Mouse (Mus musculus): Measurements from ENCODE around the gene Eprs. TPM values are rescaled to one million over a fixed set of nuclear protein-coding genes. Genes with fewer than 3 reads are reported as not detected.

Gene Eprs
- polyA plus RNA-seq, 1 experiment from 2014 or later = 128 TPM

- no peak for ATAC-seq (ENCODE audit: insufficient read depth, low FRiP score)
- H3K27ac ChIP-seq (ENCODE audit: low read length) = no peak overlapping the region
- no peak overlapping the region for H3K9ac ChIP-seq (ENCODE audit: low read length)
- peaks cover 20% of the 10 kb centered on the region for H3K36me3 ChIP-seq (ENCODE audit: control insufficient read depth, insufficient read depth, low read length)
- no peak overlapping the region for H3K4me3 ChIP-seq (replicated peaks; ENCODE audit: low read length)
- no peak overlapping the region for H3K4me2 ChIP-seq (ENCODE audit: low read depth, low read length)
- no peaks in the 10 kb centered on the region for H3K9me3 ChIP-seq (replicated peaks; ENCODE audit: control insufficient read depth, low read length)
- no peaks in the 10 kb centered on the region for H3K4me1 ChIP-seq (ENCODE audit: control insufficient read depth, insufficient read depth, low read length)
- no peaks in the 10 kb centered on the region for H3K27me3 ChIP-seq (ENCODE audit: control insufficient read depth, insufficient read depth, low read length)
Measured at GRCm38 (mm10) chr1:185376390-185376789, 13.5 kb downstream of the Eprs start.

- no peak overlapping the region for H3K27ac ChIP-seq (ENCODE audit: low read length)
- no peak for ATAC-seq (ENCODE audit: insufficient read depth, low FRiP score)
- 81% methylated on average over 2 of the region's 2 CpGs for WGBS
- no peaks in the 10 kb centered on the region for H3K9me3 ChIP-seq (replicated peaks; ENCODE audit: control insufficient read depth, low read length)
- no peak overlapping the region for H3K4me2 ChIP-seq (ENCODE audit: low read depth, low read length)
- no peaks in the 10 kb centered on the region for H3K27me3 ChIP-seq (ENCODE audit: control insufficient read depth, insufficient read depth, low read length)
- no peak overlapping the region for H3K4me3 ChIP-seq (replicated peaks; ENCODE audit: low read length)
- no peak overlapping the region for H3K9ac ChIP-seq (ENCODE audit: low read length)
- no peaks in the 10 kb centered on the region for H3K4me1 ChIP-seq (ENCODE audit: control insufficient read depth, insufficient read depth, low read length)
- H3K36me3 ChIP-seq (ENCODE audit: control insufficient read depth, insufficient read depth, low read length) = peaks cover 27% of the 10 kb centered on the region
Measured at GRCm38 (mm10) chr1:185377429-185377828, 14.6 kb downstream of the Eprs start.

DNA sequence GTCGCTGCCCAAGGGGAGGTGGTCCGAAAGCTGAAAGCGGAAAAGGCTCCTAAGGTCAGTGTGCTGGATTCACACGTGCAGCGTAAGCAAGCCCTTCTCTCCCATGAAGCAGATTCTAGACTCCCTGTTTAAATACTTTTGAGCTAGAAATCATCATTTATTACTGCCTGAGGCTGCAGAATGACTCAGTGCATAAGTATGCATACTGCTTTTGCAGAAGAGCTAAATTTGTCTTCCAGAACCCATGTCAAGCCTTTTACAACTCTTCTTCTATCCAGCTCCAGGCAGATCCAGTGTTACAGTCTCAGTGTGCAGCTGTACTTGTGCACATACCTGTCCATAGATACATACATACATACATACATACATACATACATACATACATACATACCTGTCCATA is 38.8 kb downstream of the Eprs start:
- WGBS = 94% methylated on average over 5 of the region's 5 CpGs
- H3K4me2 ChIP-seq (ENCODE audit: low read depth, low read length) = no peak overlapping the region
- no peak overlapping the region for H3K27ac ChIP-seq (ENCODE audit: low read length)
- no peak for ATAC-seq (ENCODE audit: insufficient read depth, low FRiP score)
- H3K9ac ChIP-seq (ENCODE audit: low read length) = no peak overlapping the region
- H3K4me1 ChIP-seq (ENCODE audit: control insufficient read depth, insufficient read depth, low read length) = no peaks in the 10 kb centered on the region
- no peaks in the 10 kb centered on the region for H3K27me3 ChIP-seq (ENCODE audit: control insufficient read depth, insufficient read depth, low read length)
- no peaks in the 10 kb centered on the region for H3K9me3 ChIP-seq (replicated peaks; ENCODE audit: control insufficient read depth, low read length)
- no peak overlapping the region for H3K4me3 ChIP-seq (replicated peaks; ENCODE audit: low read length)
- peaks cover 20% of the 10 kb centered on the region; the same call in 1 of the 2 replicates for H3K36me3 ChIP-seq (ENCODE audit: control insufficient read depth, insufficient read depth, low read length)

- WGBS = 27% methylated on average over 2 of the region's 2 CpGs
Measured at GRCm38 (mm10) chr1:185404021-185404420, 41.2 kb downstream of the Eprs start.

DNA sequence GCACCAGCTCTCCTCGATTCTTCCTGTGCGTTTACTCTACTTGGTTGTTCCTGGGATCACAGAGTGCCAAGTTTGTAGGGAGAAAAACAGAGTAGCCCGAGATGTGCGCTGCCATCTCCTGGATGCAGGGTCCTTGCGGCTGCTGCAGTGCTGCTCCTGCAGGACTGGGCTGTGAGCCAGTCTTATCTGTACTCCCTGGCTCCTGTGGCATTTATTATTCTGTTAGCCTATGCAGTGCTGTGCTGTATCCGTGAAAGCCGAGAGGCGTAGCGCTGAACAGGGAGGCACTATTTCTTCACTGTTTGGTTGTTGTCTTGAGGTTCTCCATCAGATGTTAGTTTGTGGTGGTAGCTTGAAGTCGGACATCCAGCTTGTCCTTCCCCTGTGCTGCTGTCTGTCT is 43.1 kb downstream of the Eprs start:
- WGBS = 90% methylated on average over 10 of the region's 10 CpGs

More at GRCm38 (mm10) chr1:185404021-185404420, 41.2 kb downstream of the Eprs start:
- Histone ChIP-seq H3K9ac (ENCODE audit: low read length) (no peak overlapping the region), H3K4me3 (replicated peaks; ENCODE audit: low read length) (no peak overlapping the region), H3K27me3 (ENCODE audit: control insufficient read depth, insufficient read depth, low read length) (no peaks in the 10 kb centered on the region), H3K36me3 (ENCODE audit: control insufficient read depth, insufficient read depth, low read length) (peaks cover 32% of the 10 kb centered on the region), H3K27ac (ENCODE audit: low read length) (no peak overlapping the region), H3K9me3 (replicated peaks; ENCODE audit: control insufficient read depth, low read length) (no peaks in the 10 kb centered on the region), H3K4me2 (ENCODE audit: low read depth, low read length) (no peak overlapping the region), H3K4me1 (ENCODE audit: control insufficient read depth, insufficient read depth, low read length) (no peaks in the 10 kb centered on the region)
- ATAC-seq (ENCODE audit: insufficient read depth, low FRiP score) = no peak

GRCm38 (mm10) chr1:185409831-185410230 is 47.0 kb downstream of the Eprs start:
- Histone ChIP-seq H3K4me3 (replicated peaks; ENCODE audit: low read length) (no peak overlapping the region), H3K9me3 (replicated peaks; ENCODE audit: control insufficient read depth, low read length) (no peaks in the 10 kb centered on the region), H3K9ac (ENCODE audit: low read length) (no peak overlapping the region), H3K36me3 (ENCODE audit: control insufficient read depth, insufficient read depth, low read length) (peaks cover 34% of the 10 kb centered on the region), H3K4me1 (ENCODE audit: control insufficient read depth, insufficient read depth, low read length) (no peaks in the 10 kb centered on the region), H3K27me3 (ENCODE audit: control insufficient read depth, insufficient read depth, low read length) (no peaks in the 10 kb centered on the region), H3K27ac (ENCODE audit: low read length) (no peak overlapping the region), H3K4me2 (ENCODE audit: low read depth, low read length) (no peak overlapping the region)
- WGBS = 79% methylated on average over 3 of the region's 3 CpGs
- ATAC-seq (ENCODE audit: insufficient read depth, low FRiP score) = no peak

More for the DNA sequence above, 43.1 kb downstream of the Eprs start:
- Histone ChIP-seq H3K36me3 (ENCODE audit: control insufficient read depth, insufficient read depth, low read length) (peaks cover 23% of the 10 kb centered on the region), H3K9me3 (replicated peaks; ENCODE audit: control insufficient read depth, low read length) (no peaks in the 10 kb centered on the region), H3K4me2 (ENCODE audit: low read depth, low read length) (no peak overlapping the region), H3K27me3 (ENCODE audit: control insufficient read depth, insufficient read depth, low read length) (no peaks in the 10 kb centered on the region), H3K27ac (ENCODE audit: low read length) (no peak overlapping the region), H3K9ac (ENCODE audit: low read length) (no peak overlapping the region), H3K4me1 (ENCODE audit: control insufficient read depth, insufficient read depth, low read length) (no peaks in the 10 kb centered on the region), H3K4me3 (replicated peaks; ENCODE audit: low read length) (no peak overlapping the region)
- no peak for ATAC-seq (ENCODE audit: insufficient read depth, low FRiP score)

- Histone ChIP-seq H3K27me3 (ENCODE audit: control insufficient read depth, insufficient read depth, low read length) (no peaks in the 10 kb centered on the region), H3K9ac (ENCODE audit: low read length) (no peak overlapping the region), H3K36me3 (ENCODE audit: control insufficient read depth, insufficient read depth, low read length) (peaks cover 30% of the 10 kb centered on the region), H3K9me3 (replicated peaks; ENCODE audit: control insufficient read depth, low read length) (no peaks in the 10 kb centered on the region), H3K4me2 (ENCODE audit: low read depth, low read length) (no peak overlapping the region), H3K4me3 (replicated peaks; ENCODE audit: low read length) (no peak overlapping the region), H3K27ac (ENCODE audit: low read length) (no peak overlapping the region), H3K4me1 (ENCODE audit: control insufficient read depth, insufficient read depth, low read length) (no peaks in the 10 kb centered on the region)
- ATAC-seq (ENCODE audit: insufficient read depth, low FRiP score) = no peak
- WGBS = 88% methylated on average over 9 of the region's 9 CpGs
Measured at GRCm38 (mm10) chr1:185418011-185418410, 55.2 kb downstream of the Eprs start.

GRCm38 (mm10) chr1:185419805-185420204 is 57.0 kb downstream of the Eprs start:
- 84% methylated on average over 5 of the region's 5 CpGs for WGBS
- Histone ChIP-seq H3K36me3 (ENCODE audit: control insufficient read depth, insufficient read depth, low read length) (peaks cover 30% of the 10 kb centered on the region), H3K4me3 (replicated peaks; ENCODE audit: low read length) (no peak overlapping the region), H3K9ac (ENCODE audit: low read length) (no peak overlapping the region), H3K4me2 (ENCODE audit: low read depth, low read length) (no peak overlapping the region), H3K4me1 (ENCODE audit: control insufficient read depth, insufficient read depth, low read length) (no peaks in the 10 kb centered on the region), H3K27ac (ENCODE audit: low read length) (no peak overlapping the region), H3K9me3 (replicated peaks; ENCODE audit: control insufficient read depth, low read length) (no peaks in the 10 kb centered on the region), H3K27me3 (ENCODE audit: control insufficient read depth, insufficient read depth, low read length) (no peaks in the 10 kb centered on the region)
- ATAC-seq (ENCODE audit: insufficient read depth, low FRiP score) = no peak

DNA sequence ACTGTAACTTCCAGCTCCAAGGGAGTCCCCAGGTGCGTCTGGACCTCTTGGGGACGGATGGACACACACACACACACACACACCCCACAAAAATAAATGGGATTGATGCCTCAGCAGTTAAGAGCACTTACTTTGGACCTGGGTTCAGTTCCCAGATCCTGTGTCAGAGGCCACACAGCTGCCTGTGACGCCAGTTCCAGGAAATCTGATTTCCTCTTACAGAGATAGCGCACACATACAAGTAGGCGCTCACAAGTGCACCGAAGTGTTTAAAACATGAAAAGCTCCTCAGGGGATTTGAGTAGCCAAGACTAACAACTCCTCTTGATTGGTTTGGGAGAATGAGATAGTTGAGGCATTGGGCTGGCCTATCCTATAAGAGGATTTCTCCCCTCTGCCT is 57.9 kb downstream of the Eprs start:
- no peak overlapping the region for H3K4me3 ChIP-seq (replicated peaks; ENCODE audit: low read length)
- no peak overlapping the region for H3K4me2 ChIP-seq (ENCODE audit: low read depth, low read length)
- H3K9me3 ChIP-seq (replicated peaks; ENCODE audit: control insufficient read depth, low read length) = no peaks in the 10 kb centered on the region
- H3K36me3 ChIP-seq (ENCODE audit: control insufficient read depth, insufficient read depth, low read length) = peaks cover 34% of the 10 kb centered on the region
- no peak overlapping the region for H3K9ac ChIP-seq (ENCODE audit: low read length)
- H3K27me3 ChIP-seq (ENCODE audit: control insufficient read depth, insufficient read depth, low read length) = no peaks in the 10 kb centered on the region
- ATAC-seq (ENCODE audit: insufficient read depth, low FRiP score) = no peak
- 91% methylated on average over 6 of the region's 6 CpGs for WGBS
- no peak overlapping the region for H3K27ac ChIP-seq (ENCODE audit: low read length)
- no peaks in the 10 kb centered on the region for H3K4me1 ChIP-seq (ENCODE audit: control insufficient read depth, insufficient read depth, low read length)

- no peak overlapping the region for H3K27ac ChIP-seq (ENCODE audit: low read length)
- H3K4me3 ChIP-seq (replicated peaks; ENCODE audit: low read length) = no peak overlapping the region
- H3K9ac ChIP-seq (ENCODE audit: low read length) = no peak overlapping the region
- no peak overlapping the region for H3K4me2 ChIP-seq (ENCODE audit: low read depth, low read length)
- H3K9me3 ChIP-seq (replicated peaks; ENCODE audit: control insufficient read depth, low read length) = no peaks in the 10 kb centered on the region
- H3K4me1 ChIP-seq (ENCODE audit: control insufficient read depth, insufficient read depth, low read length) = no peaks in the 10 kb centered on the region
- no peak for ATAC-seq (ENCODE audit: insufficient read depth, low FRiP score)
- WGBS = 87% methylated on average over 5 of the region's 5 CpGs
- peaks cover 21% of the 10 kb centered on the region; the same call in 1 of the 2 replicates for H3K36me3 ChIP-seq (ENCODE audit: control insufficient read depth, insufficient read depth, low read length)
- no peaks in the 10 kb centered on the region for H3K27me3 ChIP-seq (ENCODE audit: control insufficient read depth, insufficient read depth, low read length)
Measured at GRCm38 (mm10) chr1:185426583-185426982, 63.7 kb downstream of the Eprs start.
